Mouse (Mus musculus) forebrain, postnatal 0 days (tissue): ENCODE data around the gene Zfp819. TPM values are rescaled to one million over a fixed set of nuclear protein-coding genes. Genes with fewer than 3 reads are reported as not detected.

ENCODE experiments used
- ATAC-seq: fragments of 200-750 bp; cut with Nextera tagmentation; 2 replicates; pipeline ENCODE4 v1.8.0; 2017; ENCODE audit warnings: mild to moderate bottlenecking, moderate library complexity
- DNase-seq: peaks from one replicate; pipeline ENCODE4 v3.0.0-alpha.2; 2015
- H3K27ac ChIP-seq: fragments of 300-500 bp; sonication (generic); 2 replicates; pipeline ENCODE4 v1.5.1; 2014; ENCODE audit warnings: low read depth, mild to moderate bottlenecking, antibody characterized with exemption, low read length, moderate library complexity, mixed read lengths
- H3K27me3 ChIP-seq: fragments of 300-500 bp; sonication (generic); 2 replicates; pipeline ENCODE4 v1.6.1; 2014; ENCODE audit warnings: mild to moderate bottlenecking, low read length, mixed read lengths; ENCODE audit not compliant: insufficient read depth
- H3K36me3 ChIP-seq: fragments of 300-500 bp; sonication (generic); 2 replicates; pipeline ENCODE4 v1.6.1; 2014; ENCODE audit warnings: mild to moderate bottlenecking, moderate library complexity; ENCODE audit not compliant: insufficient read depth
- H3K4me1 ChIP-seq: fragments of 300-500 bp; sonication (generic); 2 replicates; pipeline ENCODE4 v1.6.1; 2014; ENCODE audit warnings: antibody characterized with exemption; ENCODE audit not compliant: insufficient read depth
- H3K4me2 ChIP-seq: fragments of 300-500 bp; sonication (generic); 2 replicates; pipeline ENCODE4 v1.6.1; 2014; ENCODE audit warnings: low read depth, mild to moderate bottlenecking, moderate library complexity
- H3K4me3 ChIP-seq: fragments of 300-500 bp; sonication (generic); 2 replicates; pipeline ENCODE4 v1.5.1; 2014; ENCODE audit warnings: low read depth, low read length, mixed read lengths
- H3K9ac ChIP-seq: fragments of 300-500 bp; sonication (generic); 2 replicates; pipeline ENCODE4 v1.6.1; 2014; ENCODE audit warnings: mild to moderate bottlenecking
- H3K9me3 ChIP-seq: fragments of 300-500 bp; sonication (generic); 2 replicates; pipeline ENCODE4 v1.6.1; 2016; ENCODE audit warnings: low read length
- CTCF ChIP-seq: sonication (generic); IDR thresholded peaks from 2 replicates; pipeline ENCODE4 v1.5.1; 2016; ENCODE audit warnings: antibody characterized with exemption, control low read depth, low read depth
- WGBS: fragments of 180-500 bp; shearing (Covaris S2); extraction: QIAGEN DNeasy Blood & Tissue Kit; methylation state at CpG from one replicate; pipeline ENCODE4 v1.1.7; 2014; 5-methylcytosine and 5-hydroxymethylcytosine counted together
- polyA plus RNA-seq: library from polyadenylated mRNA; unstranded; fragments of >200 nt; fragmentation: Nextera tagmentation; extraction: Ambion mirVana; gene quantifications from 2 replicates; pipeline ENCODE4 v1.2.1, GENCODE M21; 2015
- total RNA-seq: library from RNA; depleted of rRNA; stranded (reverse); fragments of >200 nt; gene quantifications from 2 replicates; pipeline ENCODE4 v1.2.3, GENCODE M21; 2014

The Zfp819 gene
- total and polyA plus RNA-seq, 2 experiments from 2014 or later: 0.23 to 0.33 TPM

DNA sequence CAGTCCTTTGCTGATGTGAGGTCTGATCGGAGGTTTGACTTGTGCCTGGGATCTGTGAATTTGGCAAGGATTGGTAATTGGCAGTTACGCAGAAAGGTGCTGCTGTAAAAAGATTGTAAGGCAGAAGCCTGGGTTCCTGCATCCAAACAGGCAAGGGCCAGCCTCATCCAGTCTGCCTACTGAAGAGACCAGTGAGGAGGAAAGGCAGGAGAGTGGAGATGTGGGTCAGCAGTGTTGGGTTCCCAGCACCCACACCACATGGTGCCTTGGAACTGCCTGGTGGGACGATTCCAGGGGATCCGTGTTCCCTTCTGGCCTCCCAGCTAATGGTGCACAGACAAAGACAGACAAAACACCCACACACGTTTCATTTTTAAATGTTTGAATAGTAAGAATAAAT, 26.4 kb upstream of the Zfp819 start:
- H3K4me3 ChIP-seq: peak overlapping the region; percentile 61
- no peak for TF ChIP-seq CTCF
- no peak for ATAC-seq
- H3K27me3 ChIP-seq: no peaks in the 10 kb centered on the region
- H3K27ac ChIP-seq: no peak overlapping the region; the same call in 1 of the 2 replicates
- peaks cover 13% of the 10 kb centered on the region for H3K36me3 ChIP-seq
- 50% methylated on average over 5 of the region's 5 CpGs for WGBS
- H3K4me1 ChIP-seq: peaks cover 9% of the 10 kb centered on the region; the same call in 1 of the 2 replicates
- no peaks in the 10 kb centered on the region for H3K9me3 ChIP-seq
- DNase-seq: peak; percentile 10
- peak overlapping the region; percentile 69 for H3K9ac ChIP-seq
- peak overlapping the region; percentile 74 for H3K4me2 ChIP-seq

DNA sequence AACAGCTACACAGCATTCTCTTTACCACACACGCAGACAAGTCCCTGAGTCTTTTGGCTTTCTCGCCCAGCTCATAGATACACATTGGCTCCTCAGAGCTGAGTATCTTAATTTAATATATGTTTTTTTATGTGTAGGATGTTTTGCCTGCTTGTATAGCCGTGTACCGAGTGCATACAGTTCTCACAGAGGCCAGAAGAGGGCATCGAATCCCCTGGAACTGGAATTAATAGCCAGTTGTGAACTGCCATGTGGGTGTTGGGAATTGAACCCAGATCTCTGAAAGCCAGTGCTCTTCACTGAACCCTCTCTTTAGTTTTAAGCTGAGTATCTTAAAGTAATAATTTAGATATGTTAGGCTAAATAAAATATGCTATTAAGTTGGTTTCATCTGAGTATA, 22.2 kb upstream of the Zfp819 start:
- Histone ChIP-seq H3K27me3 (no peaks in the 10 kb centered on the region), H3K27ac (no peak overlapping the region), H3K36me3 (peaks cover 50% of the 10 kb centered on the region), H3K4me1 (peaks cover 9% of the 10 kb centered on the region; the same call in 1 of the 2 replicates), H3K4me3 (no peak overlapping the region), H3K4me2 (no peak overlapping the region), H3K9me3 (no peaks in the 10 kb centered on the region), H3K9ac (no peak overlapping the region)
- ATAC-seq (no peak), DNase-seq (no peak)
- 87% methylated on average over 5 of the region's 5 CpGs for WGBS
- TF ChIP-seq CTCF: 0 out of 2 replicates have a peak, but pooled peaks have one; percentile 6

- H3K9ac ChIP-seq: no peak overlapping the region
- H3K27ac ChIP-seq: no peak overlapping the region
- no peaks in the 10 kb centered on the region for H3K27me3 ChIP-seq
- no peaks in the 10 kb centered on the region for H3K9me3 ChIP-seq
- ATAC-seq (no peak), DNase-seq (no peak)
- H3K4me2 ChIP-seq: no peak overlapping the region
- WGBS: 12% methylated on average over 5 of the region's 5 CpGs
- H3K4me1 ChIP-seq: no peaks in the 10 kb centered on the region; the same call in 1 of the 2 replicates
- H3K36me3 ChIP-seq: no peaks in the 10 kb centered on the region
- TF ChIP-seq CTCF: no peak
- H3K4me3 ChIP-seq: no peak overlapping the region
Measured at GRCm38 (mm10) chr7:43601884-43602283, 5.1 kb upstream of the Zfp819 start.

- H3K4me3 ChIP-seq: no peak overlapping the region
- 54% methylated on average over 5 of the region's 5 CpGs for WGBS
- no peaks in the 10 kb centered on the region for H3K27me3 ChIP-seq
- H3K36me3 ChIP-seq: no peaks in the 10 kb centered on the region
- no peaks in the 10 kb centered on the region; the same call in 1 of the 2 replicates for H3K4me1 ChIP-seq
- H3K9me3 ChIP-seq: no peaks in the 10 kb centered on the region
- H3K4me2 ChIP-seq: peak overlapping the region; percentile 75; the same call in 1 of the 2 replicates
- no peak overlapping the region for H3K27ac ChIP-seq
- DNase-seq (no peak), ATAC-seq (no peak)
- no peak for TF ChIP-seq CTCF
- H3K9ac ChIP-seq: no peak overlapping the region
Measured at GRCm38 (mm10) chr7:43607743-43608287, 846 bp downstream of the Zfp819 start.

DNA sequence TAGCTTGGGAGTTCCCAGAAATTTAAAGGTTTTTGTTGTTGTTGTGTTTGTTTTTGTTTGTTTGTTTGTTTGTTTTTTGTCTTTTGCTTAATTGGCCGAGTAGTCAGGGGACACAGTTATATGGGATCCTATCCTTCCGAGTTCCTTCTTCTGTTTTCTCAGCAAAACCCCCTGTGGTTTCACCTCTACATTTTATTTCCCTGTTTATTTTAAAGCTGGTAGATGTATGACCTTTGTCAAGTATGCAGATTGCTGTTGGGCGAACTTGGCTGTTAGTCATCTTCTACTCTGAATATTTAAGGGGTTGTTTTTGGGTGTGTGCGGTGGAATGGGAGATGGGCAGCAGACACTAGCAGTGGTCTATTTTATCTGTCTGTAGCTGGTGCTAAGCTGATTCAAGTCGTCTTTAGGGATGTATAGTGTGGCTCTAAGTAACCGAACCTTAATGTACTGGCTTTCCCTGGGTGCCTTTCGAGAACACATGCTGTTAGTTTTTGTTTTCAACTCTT, 1.4 kb downstream of the Zfp819 start:
- Histone ChIP-seq H3K27ac (no peak overlapping the region), H3K9ac (no peak overlapping the region), H3K9me3 (no peaks in the 10 kb centered on the region), H3K4me3 (no peak overlapping the region), H3K36me3 (no peaks in the 10 kb centered on the region), H3K4me1 (no peaks in the 10 kb centered on the region), H3K27me3 (no peaks in the 10 kb centered on the region), H3K4me2 (no peak overlapping the region)
- WGBS: 79% methylated on average over 7 of the region's 7 CpGs
- DNase-seq (no peak), ATAC-seq (no peak)
- TF ChIP-seq CTCF: no peak

DNA sequence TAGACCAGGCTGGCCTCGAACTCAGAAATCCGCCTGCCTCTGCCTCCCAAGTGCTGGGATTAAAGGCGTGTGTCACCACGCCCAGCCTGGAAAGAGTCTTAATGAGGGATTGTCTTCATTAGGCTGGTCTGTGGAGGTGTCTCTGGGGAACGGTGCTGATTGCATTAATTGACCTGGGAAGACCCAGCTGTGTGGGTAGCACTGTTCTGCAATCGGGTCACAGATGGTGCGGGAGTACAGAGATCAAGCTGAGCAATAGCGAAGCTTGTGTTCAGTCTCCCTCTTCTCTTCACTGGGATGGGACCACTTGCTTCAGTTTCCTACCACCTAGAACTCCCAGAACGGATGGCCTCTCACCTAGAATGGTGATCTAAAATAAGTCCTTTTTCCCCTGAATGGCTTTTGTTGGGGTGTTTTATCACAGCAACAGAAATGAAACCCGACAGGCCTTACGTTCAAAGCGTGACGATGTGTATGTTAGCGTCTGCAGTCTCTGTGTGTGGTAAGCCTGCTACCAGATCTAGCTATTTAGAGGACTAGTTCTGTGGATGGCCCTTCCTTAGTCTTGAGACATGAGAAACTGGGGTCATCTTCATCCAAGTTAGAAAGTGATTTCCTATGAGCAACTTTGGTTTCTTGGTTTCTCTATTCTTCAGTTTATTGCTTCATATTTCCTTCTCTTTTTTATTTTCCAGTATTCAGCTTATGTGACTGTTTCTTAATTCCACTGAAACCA, 7.0 kb downstream of the Zfp819 start:
- 87% methylated on average over 14 of the region's 14 CpGs for WGBS
- no peaks in the 10 kb centered on the region for H3K9me3 ChIP-seq
- no peaks in the 10 kb centered on the region for H3K27me3 ChIP-seq
- no peaks in the 10 kb centered on the region for H3K4me1 ChIP-seq
- H3K36me3 ChIP-seq: no peaks in the 10 kb centered on the region
- DNase-seq: no peak
- ATAC-seq: no peak
- no peak for TF ChIP-seq CTCF
- H3K4me2 ChIP-seq: no peak overlapping the region
- no peak overlapping the region for H3K27ac ChIP-seq
- no peak overlapping the region for H3K9ac ChIP-seq
- H3K4me3 ChIP-seq: no peak overlapping the region

DNA sequence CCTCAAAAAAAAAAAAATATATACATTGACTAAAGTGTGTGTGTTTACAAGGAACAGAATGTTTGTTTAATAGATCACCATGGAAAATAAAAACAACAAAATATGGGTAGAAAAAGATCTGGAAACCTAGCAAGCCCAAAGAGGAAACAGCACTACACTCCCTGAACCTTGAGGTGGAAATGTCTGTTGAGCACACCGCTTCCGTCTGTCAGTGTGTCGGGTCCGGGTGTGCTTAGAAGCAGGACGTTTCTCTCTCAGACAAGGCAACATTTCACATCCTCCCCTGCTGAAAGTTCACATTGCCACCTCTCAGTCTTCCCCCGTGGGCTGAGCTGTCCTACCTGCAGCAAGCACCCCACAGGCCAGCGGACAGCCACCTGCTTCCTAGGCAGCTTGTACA, 16.0 kb downstream of the Zfp819 start:
- no peaks in the 10 kb centered on the region for H3K9me3 ChIP-seq
- H3K27ac ChIP-seq: no peak overlapping the region
- no peaks in the 10 kb centered on the region for H3K4me1 ChIP-seq
- ATAC-seq (no peak), DNase-seq (no peak)
- H3K36me3 ChIP-seq: no peaks in the 10 kb centered on the region
- H3K4me2 ChIP-seq: no peak overlapping the region
- WGBS: 84% methylated on average over 7 of the region's 7 CpGs
- H3K9ac ChIP-seq: no peak overlapping the region
- H3K4me3 ChIP-seq: no peak overlapping the region
- H3K27me3 ChIP-seq: no peaks in the 10 kb centered on the region
- no peak for TF ChIP-seq CTCF
